Mouse (Mus musculus) thymus, postnatal 10 days (tissue): Measurements from ENCODE around the gene Spag8.

Experiments
- DNase-seq, 2 experiments: peaks; one replicate each; pipeline ENCODE4 v3.0.0; 2021; ENCODE audit warnings: low spot score in 2 of 2

The Spag8 gene

GRCm38 (mm10) chr4:43653161-43654015, at the start of gene Spag8:
Gene Spag8, minus strand, starts transcription at chr4:43653594.
- DNase-seq = peak in 1 of 2 experiments; percentile 26

GRCm38 (mm10) chr4:43700707-43701106, 47.3 kb upstream of the Spag8 start, which contains the start of gene Olfr70:
Gene Olfr70, minus strand, starts transcription at chr4:43700807.
- no peak for DNase-seq

- DNase-seq = no peak
These were observed 43.2 kb upstream of the Spag8 start for GRCm38 (mm10) chr4:43696561-43696960.

GRCm38 (mm10) chr4:43695249-43695671, 41.9 kb upstream of the Spag8 start:
- no peak for DNase-seq

GRCm38 (mm10) chr4:43694439-43695248, 41.2 kb upstream of the Spag8 start:
- DNase-seq = no peak

- no peak for DNase-seq
These were observed 40.4 kb upstream of the Spag8 start for GRCm38 (mm10) chr4:43693806-43694241.

GRCm38 (mm10) chr4:43691026-43691425, 37.6 kb upstream of the Spag8 start:
- DNase-seq = no peak

- DNase-seq = no peak
These were observed 36.6 kb upstream of the Spag8 start for GRCm38 (mm10) chr4:43690021-43690420.

GRCm38 (mm10) chr4:43679416-43680043, 26.1 kb upstream of the Spag8 start:
- no peak for DNase-seq

- DNase-seq = no peak
These were observed 25.1 kb upstream of the Spag8 start for GRCm38 (mm10) chr4:43678541-43678940.

- no peak for DNase-seq
These were observed 22.2 kb upstream of the Spag8 start for GRCm38 (mm10) chr4:43675608-43676007.

- DNase-seq = no peak
These were observed 21.6 kb upstream of the Spag8 start for GRCm38 (mm10) chr4:43674974-43675373.

- DNase-seq = no peak
These were observed 20.3 kb upstream of the Spag8 start for GRCm38 (mm10) chr4:43673703-43674102.

- peak; percentile 28 to 82 for DNase-seq
These were observed 18.7 kb upstream of the Spag8 start for GRCm38 (mm10) chr4:43672070-43672469.

- DNase-seq = no peak
These were observed 16.0 kb upstream of the Spag8 start for GRCm38 (mm10) chr4:43669428-43669794.

GRCm38 (mm10) chr4:43668782-43669427, 15.5 kb upstream of the Spag8 start, which contains the start of the genes Tmem8b and Fam221b:
Gene Tmem8b, plus strand, starts transcription at chr4:43668971.
Gene Fam221b, minus strand, starts transcription at chr4:43669145.
- peak; percentile 83 to 87 for DNase-seq

GRCm38 (mm10) chr4:43666412-43666811, 13.0 kb upstream of the Spag8 start:
- no peak for DNase-seq

GRCm38 (mm10) chr4:43657146-43657545, 3.8 kb upstream of the Spag8 start:
- no peak for DNase-seq

- DNase-seq = peak; percentile 90 to 93
These were observed 3.1 kb upstream of the Spag8 start, which contains the start of gene Hint2 for GRCm38 (mm10) chr4:43656339-43657109. Gene Hint2, minus strand, starts transcription at chr4:43656466.

GRCm38 (mm10) chr4:43655656-43656338, 2.4 kb upstream of the Spag8 start:
- no peak for DNase-seq
